In the genomic region with DNA sequence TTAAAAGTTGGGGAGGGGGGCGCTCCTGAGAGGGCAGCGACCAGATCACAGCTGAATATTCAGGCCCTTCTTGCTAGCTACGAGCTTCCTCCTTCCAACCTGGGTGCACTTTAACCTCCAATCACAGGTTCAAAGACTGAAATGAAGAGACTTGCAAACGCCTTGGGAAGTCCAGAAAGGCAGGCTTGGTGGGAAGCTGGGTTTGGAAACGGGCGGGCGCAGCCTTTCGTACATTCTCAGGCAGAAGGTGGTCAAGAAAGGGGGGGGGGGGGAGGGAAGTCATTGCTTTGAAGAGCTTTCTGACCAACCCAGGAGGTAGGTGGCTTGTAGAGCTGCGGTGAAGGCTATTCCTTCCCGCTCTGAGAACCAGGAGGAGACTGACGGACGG, we compare ENCODE assay signal across 1 mouse cellular context.
TF ChIP-seq lines count a peak whose summit lies in the region.

No protein-coding gene starts in this region.

TF ChIP-seq in ES-E14, 5 proteins besides CTCF, POLR2A, EP300 and RAD21:
- TF ChIP-seq MAFK (IDR thresholded peaks at IDR 0.05; ENCODE audit: insufficient read depth, low read depth, low read length) = no peak
- no peak for TF ChIP-seq CHD2 (IDR thresholded peaks at IDR 0.05; ENCODE audit: low read depth, low read length)
- TF ChIP-seq HCFC1 (IDR thresholded peaks at IDR 0.05; ENCODE audit: borderline replicate concordance, insufficient read depth, low read length) = no peak
- TF ChIP-seq ZNF384 (IDR thresholded peaks at IDR 0.05; ENCODE audit: low read depth, low read length) = no peak
- TF ChIP-seq ZC3H11A (IDR thresholded peaks at IDR 0.05; ENCODE audit: borderline replicate concordance, low read depth, low read length) = no peak
